9 mouse cellular contexts compared by ENCODE assay signal in the genomic region with DNA sequence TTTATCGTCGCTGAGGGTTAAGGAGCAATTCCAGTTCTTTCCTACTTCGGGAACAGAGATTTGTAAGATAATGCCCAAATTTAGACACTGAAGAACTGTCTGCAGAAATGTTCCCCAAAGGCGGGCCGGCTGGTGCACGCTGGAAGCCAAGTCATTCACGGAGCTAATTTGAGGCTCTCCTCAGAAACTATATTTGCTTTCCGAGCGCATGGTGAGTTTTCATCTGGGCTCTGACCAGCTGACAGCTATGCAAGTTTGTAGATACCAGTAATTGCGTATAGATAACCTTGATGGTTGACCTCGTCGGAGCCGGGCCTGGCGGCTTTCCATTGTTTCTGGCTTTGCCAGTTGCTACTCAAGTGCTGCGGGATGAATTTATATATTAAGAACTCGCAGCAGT.
DNase-seq lines count a peak whose midpoint lies in the region; ATAC-seq lines count a peak whose summit lies in the region.
"Had no signal": no experiment of that assay in that cellular context is flagged by ENCODE, and none has a peak within 500 bp of the region (broad histone marks: within the 10 kb centered on the region; RNA-seq: fewer than 3 reads in every experiment).

No protein-coding gene starts in this region.

- ATAC-seq in lung, embryonic 15.5 days (ENCODE audit: borderline replicate concordance, extremely low read depth, low FRiP score, low TSS enrichment): no peak
- ATAC-seq in heart, embryonic 11.5 days (replicated peaks; ENCODE audit: insufficient number of reproducible peaks, low FRiP score, low TSS enrichment): peak; percentile 53; the same call in 1 of the 2 replicates
- no peak for ATAC-seq in intestine, embryonic 16.5 days

- H3K27ac ChIP-seq in lung, embryonic 15.5 days: no peak overlapping the region
- H3K27ac ChIP-seq in heart, embryonic 11.5 days (ENCODE audit: low read depth, low read length): peak overlapping the region; percentile 85
- no peak overlapping the region for H3K27ac ChIP-seq in intestine, embryonic 16.5 days (ENCODE audit: low read length)
- H3K27ac ChIP-seq: embryonic facial prominence, embryonic 13.5 days had no signal

- no peaks in the 10 kb centered on the region for H3K36me3 ChIP-seq in lung, embryonic 15.5 days
- no peaks in the 10 kb centered on the region for H3K36me3 ChIP-seq in heart, embryonic 11.5 days (ENCODE audit: control insufficient read depth, insufficient read depth, low read length)
- no peaks in the 10 kb centered on the region for H3K36me3 ChIP-seq in intestine, embryonic 16.5 days (ENCODE audit: control insufficient read depth, insufficient read depth, low read length)
- H3K36me3 ChIP-seq: embryonic facial prominence, embryonic 13.5 days had no signal

- H3K4me1 ChIP-seq in lung, embryonic 15.5 days: peaks cover 40% of the 10 kb centered on the region
- peaks cover 20% of the 10 kb centered on the region for H3K4me1 ChIP-seq in heart, embryonic 11.5 days (ENCODE audit: control insufficient read depth, insufficient read depth, low read length)
- H3K4me1 ChIP-seq in intestine, embryonic 16.5 days (ENCODE audit: control insufficient read depth, insufficient read depth, low read length): peaks cover 9% of the 10 kb centered on the region
- H3K4me1 ChIP-seq: embryonic facial prominence, embryonic 13.5 days had no signal

- no peaks in the 10 kb centered on the region for H3K9me3 ChIP-seq in lung, embryonic 15.5 days
- no peaks in the 10 kb centered on the region for H3K9me3 ChIP-seq in heart, embryonic 11.5 days (replicated peaks; ENCODE audit: control insufficient read depth, low read length)
- H3K9me3 ChIP-seq in intestine, embryonic 16.5 days (ENCODE audit: control insufficient read depth, low read length): no peaks in the 10 kb centered on the region
- H3K9me3 ChIP-seq: embryonic facial prominence, embryonic 13.5 days had no signal

- no peak for DNase-seq in lung, postnatal 10 days
- DNase-seq in right cerebral cortex, postnatal 10 days (ENCODE audit: low spot score in 2 of 2): peak; percentile 51 to 61
- DNase-seq in cerebellum, adult 11-12 months: no peak
- no peak for DNase-seq in cerebellum, postnatal 4 days (ENCODE audit: low spot score in 2 of 2)
- DNase-seq in cerebellum, postnatal 36 days: no peak

- H3K9ac ChIP-seq in lung, embryonic 15.5 days: no peak overlapping the region
- peak overlapping the region; percentile 47; the same call in 1 of the 2 replicates for H3K9ac ChIP-seq in heart, embryonic 11.5 days (ENCODE audit: low read depth, low read length)
- no peak overlapping the region for H3K9ac ChIP-seq in intestine, embryonic 16.5 days (ENCODE audit: low read depth, low read length)
- H3K9ac ChIP-seq: embryonic facial prominence, embryonic 13.5 days had no signal

- WGBS in lung, embryonic 15.5 days: 3% methylated on average over 16 of the region's 16 CpGs
- WGBS in heart, embryonic 11.5 days (ENCODE audit: insufficient replicate concordance): 16% methylated on average over 16 of the region's 16 CpGs
- 27% methylated on average over 16 of the region's 16 CpGs for WGBS in intestine, embryonic 16.5 days

- peak overlapping the region; percentile 29 for H3K4me3 ChIP-seq in lung, embryonic 15.5 days
- peak overlapping the region; percentile 20 for H3K4me3 ChIP-seq in heart, embryonic 11.5 days (ENCODE audit: low read depth, low read length)
- no peak overlapping the region; the same call in 1 of the 2 replicates for H3K4me3 ChIP-seq in intestine, embryonic 16.5 days (ENCODE audit: low read length)
- H3K4me3 ChIP-seq: embryonic facial prominence, embryonic 13.5 days had no signal

- H3K4me2 ChIP-seq in lung, embryonic 15.5 days: peak overlapping the region; percentile 63
- H3K4me2 ChIP-seq in heart, embryonic 11.5 days: peak overlapping the region; percentile 63
- peak overlapping the region; percentile 43; the same call in 1 of the 2 replicates for H3K4me2 ChIP-seq in intestine, embryonic 16.5 days (ENCODE audit: low read depth, low read length)
- H3K4me2 ChIP-seq: embryonic facial prominence, embryonic 13.5 days had no signal

- H3K27me3 ChIP-seq in lung, embryonic 15.5 days: peaks cover 12% of the 10 kb centered on the region; the same call in 1 of the 2 replicates
- peaks cover 40% of the 10 kb centered on the region for H3K27me3 ChIP-seq in heart, embryonic 11.5 days (ENCODE audit: control insufficient read depth, insufficient read depth, low read length)
- H3K27me3 ChIP-seq in intestine, embryonic 16.5 days (replicated peaks; ENCODE audit: control insufficient read depth, insufficient read depth, low read length): peaks cover 6% of the 10 kb centered on the region; the same call in 1 of the 2 replicates

Comparison
In these comparisons a context has a peak if more than half of its experiments do, and no peak if none do; other contexts are left out.
1. DNase-seq: peak in right cerebral cortex, postnatal 10 days (2 of 2); none in lung, postnatal 10 days (single experiment), cerebellum, adult 11-12 months (single experiment), cerebellum, postnatal 4 days (0 of 2) and cerebellum, postnatal 36 days (0 of 2).
2. Peak in every context shown above with its lines, with median percentiles within 50 percentile points of each other: H3K4me2 ChIP-seq.